Mouse (Mus musculus) ES-Bruce4 (cell line): ENCODE measurements around the gene Specc1.

ENCODE experiments used
- CTCF ChIP-seq: IDR thresholded peaks from one replicate; pipeline ENCODE4 v1.8.1; 2011; ENCODE audit warnings: low read depth, low read length
- EP300 ChIP-seq: IDR thresholded peaks from 2 replicates; pipeline ENCODE4 v1.6.1; 2011; ENCODE audit warnings: low read depth, low read length; ENCODE audit not compliant: insufficient read depth
- POLR2A ChIP-seq: IDR thresholded peaks from one replicate; pipeline ENCODE4 v1.8.1; 2011; ENCODE audit warnings: low read length; ENCODE audit not compliant: insufficient read depth

GRCm38 (mm10) chr11:62223962-62224361 is 267.4 kb downstream of the Specc1 start:
- TF ChIP-seq POLR2A (no peak), CTCF (no peak), EP300 (no peak)
